Mouse (Mus musculus) heart, embryonic 11.5 days (tissue): ENCODE measurements around the gene Mxd3. TPM values are rescaled to one million over a fixed set of nuclear protein-coding genes. Genes with fewer than 3 reads are reported as not detected.

Experiments used
- ATAC-seq: fragments of 200-750 bp; cut with Nextera tagmentation; replicated peaks from 2 replicates; pipeline ENCODE4 v1.8.0; 2017; ENCODE audit warnings: moderate library complexity; ENCODE audit not compliant: insufficient number of reproducible peaks, low FRiP score, low TSS enrichment
- H3K27ac ChIP-seq: fragments of 300-500 bp; sonication (generic); 2 replicates; pipeline ENCODE4 v1.5.1; 2014; ENCODE audit warnings: mild to moderate bottlenecking, low read depth, low read length
- H3K27me3 ChIP-seq: fragments of 300-500 bp; sonication (generic); 2 replicates; pipeline ENCODE4 v1.6.1; 2014; ENCODE audit warnings: mild to moderate bottlenecking, low read length, mixed read lengths; ENCODE audit not compliant: control insufficient read depth, insufficient read depth
- H3K36me3 ChIP-seq: fragments of 300-500 bp; sonication (generic); 2 replicates; pipeline ENCODE4 v1.6.1; 2014; ENCODE audit warnings: mild to moderate bottlenecking, low read length, moderate library complexity, mixed read lengths; ENCODE audit not compliant: control insufficient read depth, insufficient read depth
- H3K4me1 ChIP-seq: fragments of 300-500 bp; sonication (generic); 2 replicates; pipeline ENCODE4 v1.6.1; 2014; ENCODE audit warnings: low read length; ENCODE audit not compliant: control insufficient read depth, insufficient read depth
- H3K4me2 ChIP-seq: fragments of 300-500 bp; sonication (generic); 2 replicates; pipeline ENCODE4 v1.6.1; 2014; ENCODE audit warnings: mild to moderate bottlenecking, moderate library complexity
- H3K4me3 ChIP-seq: fragments of 300-500 bp; sonication (generic); 2 replicates; pipeline ENCODE4 v1.5.1; 2014; ENCODE audit warnings: low read depth, low read length
- H3K9ac ChIP-seq: fragments of 300-500 bp; sonication (generic); 2 replicates; pipeline ENCODE4 v1.6.1; 2014; ENCODE audit warnings: mild to moderate bottlenecking, low read depth, low read length, moderate library complexity
- H3K9me3 ChIP-seq: fragments of 300-500 bp; sonication (generic); replicated peaks from 2 replicates; pipeline ENCODE4 v1.6.1; 2016; ENCODE audit warnings: low read length; ENCODE audit not compliant: control insufficient read depth
- WGBS: fragments of 180-500 bp; shearing (Covaris S2); extraction: QIAGEN DNeasy Blood & Tissue Kit; methylation state at CpG from one replicate; pipeline ENCODE4 v1.1.7; 2014; ENCODE audit not compliant: insufficient replicate concordance; 5-methylcytosine and 5-hydroxymethylcytosine counted together
- polyA plus RNA-seq: library from polyadenylated mRNA; unstranded; fragments of >200 nt; fragmentation: Nextera tagmentation; extraction: Ambion mirVana; gene quantifications from 2 replicates; pipeline ENCODE4 v1.2.1, GENCODE M21; 2014

The Mxd3 gene
- polyA plus RNA-seq, 1 experiment from 2014 or later = 17.6 TPM

DNA sequence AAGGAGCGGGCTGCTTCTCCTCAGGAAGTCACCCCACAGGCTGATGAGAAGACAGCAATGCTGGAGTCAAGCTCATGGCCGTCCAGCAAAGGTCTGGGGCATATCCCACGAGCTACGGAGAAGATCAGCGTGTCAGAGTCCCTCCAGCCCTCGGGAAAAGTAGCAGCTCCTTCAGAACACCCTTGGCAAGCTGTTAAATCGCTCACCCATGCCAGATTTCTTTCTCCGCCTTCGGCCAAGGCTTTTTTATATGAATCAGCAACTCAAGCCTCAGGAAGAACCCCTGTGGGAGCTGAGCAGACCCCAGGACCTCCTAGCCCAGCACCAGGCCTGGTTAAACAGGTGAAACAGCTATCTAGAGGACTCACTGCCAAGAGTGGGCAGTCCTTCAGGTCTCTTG lies 16.6 kb downstream of the Mxd3 start:
- no peak overlapping the region for H3K4me3 ChIP-seq
- H3K4me1 ChIP-seq = no peaks in the 10 kb centered on the region
- H3K9me3 ChIP-seq = no peaks in the 10 kb centered on the region
- H3K9ac ChIP-seq = no peak overlapping the region
- H3K27me3 ChIP-seq = no peaks in the 10 kb centered on the region
- no peak for ATAC-seq
- no peak overlapping the region for H3K4me2 ChIP-seq
- 89% methylated on average over 9 of the region's 9 CpGs for WGBS
- H3K27ac ChIP-seq = no peak overlapping the region
- peaks cover 52% of the 10 kb centered on the region for H3K36me3 ChIP-seq

GRCm38 (mm10) chr13:55312028-55312630 lies 17.5 kb downstream of the Mxd3 start:
- no peak overlapping the region for H3K4me2 ChIP-seq

GRCm38 (mm10) chr13:55300913-55301312 lies 28.7 kb downstream of the Mxd3 start:
- H3K4me1 ChIP-seq = no peaks in the 10 kb centered on the region
- peaks cover 31% of the 10 kb centered on the region for H3K36me3 ChIP-seq
- ATAC-seq = no peak

More at GRCm38 (mm10) chr13:55312028-55312630, 17.5 kb downstream of the Mxd3 start:
- Histone ChIP-seq H3K27me3 (no peaks in the 10 kb centered on the region), H3K4me3 (no peak overlapping the region), H3K9me3 (no peaks in the 10 kb centered on the region), H3K36me3 (peaks cover 59% of the 10 kb centered on the region), H3K4me1 (no peaks in the 10 kb centered on the region), H3K9ac (no peak overlapping the region), H3K27ac (no peak overlapping the region)
- 85% methylated on average over 8 of the region's 8 CpGs for WGBS
- ATAC-seq = no peak

GRCm38 (mm10) chr13:55296760-55297159 lies 32.9 kb downstream of the Mxd3 start:
- H3K9me3 ChIP-seq = no peaks in the 10 kb centered on the region
- peaks cover 31% of the 10 kb centered on the region for H3K36me3 ChIP-seq
- H3K4me2 ChIP-seq = no peak overlapping the region
- no peaks in the 10 kb centered on the region for H3K27me3 ChIP-seq
- no peak overlapping the region for H3K9ac ChIP-seq
- ATAC-seq = no peak
- 96% methylated on average over 1 of the region's 1 CpGs for WGBS
- no peaks in the 10 kb centered on the region for H3K4me1 ChIP-seq
- H3K4me3 ChIP-seq = no peak overlapping the region
- no peak overlapping the region for H3K27ac ChIP-seq

More at GRCm38 (mm10) chr13:55300913-55301312, 28.7 kb downstream of the Mxd3 start:
- Histone ChIP-seq H3K27me3 (no peaks in the 10 kb centered on the region), H3K27ac (no peak overlapping the region), H3K9me3 (no peaks in the 10 kb centered on the region), H3K9ac (no peak overlapping the region), H3K4me3 (no peak overlapping the region), H3K4me2 (no peak overlapping the region)
- WGBS = 86% methylated on average over 5 of the region's 5 CpGs

- no peak for ATAC-seq
- Histone ChIP-seq H3K27ac (no peak overlapping the region), H3K4me2 (no peak overlapping the region), H3K36me3 (peaks cover 31% of the 10 kb centered on the region), H3K9ac (no peak overlapping the region), H3K4me1 (no peaks in the 10 kb centered on the region), H3K27me3 (no peaks in the 10 kb centered on the region), H3K4me3 (no peak overlapping the region), H3K9me3 (no peaks in the 10 kb centered on the region)
- WGBS = 80% methylated on average over 3 of the region's 3 CpGs
Observed at GRCm38 (mm10) chr13:55288854-55289253, 40.8 kb downstream of the Mxd3 start.

GRCm38 (mm10) chr13:55277646-55278045 lies 52.0 kb downstream of the Mxd3 start:
- H3K4me3 ChIP-seq = no peak overlapping the region
- no peaks in the 10 kb centered on the region for H3K27me3 ChIP-seq
- ATAC-seq = no peak
- no peak overlapping the region for H3K4me2 ChIP-seq
- no peaks in the 10 kb centered on the region for H3K9me3 ChIP-seq
- H3K27ac ChIP-seq = no peak overlapping the region
- 86% methylated on average over 5 of the region's 5 CpGs for WGBS
- H3K36me3 ChIP-seq = peaks cover 26% of the 10 kb centered on the region
- no peaks in the 10 kb centered on the region for H3K4me1 ChIP-seq
- H3K9ac ChIP-seq = no peak overlapping the region

GRCm38 (mm10) chr13:55277203-55277602 lies 52.4 kb downstream of the Mxd3 start:
- ATAC-seq = no peak
- Histone ChIP-seq H3K9me3 (no peaks in the 10 kb centered on the region), H3K9ac (no peak overlapping the region), H3K27me3 (no peaks in the 10 kb centered on the region), H3K36me3 (peaks cover 23% of the 10 kb centered on the region), H3K4me1 (no peaks in the 10 kb centered on the region), H3K27ac (no peak overlapping the region), H3K4me2 (no peak overlapping the region), H3K4me3 (no peak overlapping the region)
- WGBS = 92% methylated on average over 5 of the region's 5 CpGs

Other genes starting within 250 kb of the Mxd3 start
- gene Uimc1, start 229.5 kb downstream of the Mxd3 start, polyA plus RNA-seq = 18.3 and 18.7 TPM in 2 replicates
- gene Zfp346, start 224.5 kb downstream of the Mxd3 start, polyA plus RNA-seq = 14.7 and 17.9 TPM in 2 replicates
- gene Gm17617, start 196.3 kb downstream of the Mxd3 start, polyA plus RNA-seq = not detected in 2 replicates
- gene Fgfr4, start 177.2 kb downstream of the Mxd3 start, polyA plus RNA-seq = 0.56 and 0.64 TPM in 2 replicates
- gene Nsd1, start 120.0 kb downstream of the Mxd3 start, polyA plus RNA-seq = 41.8 and 72.1 TPM in 2 replicates
- gene Prelid1, start 9.3 kb downstream of the Mxd3 start, polyA plus RNA-seq = 428 and 447 TPM in 2 replicates
- 56.3 and 64.3 TPM in 2 replicates for gene Rab24, start 7.9 kb downstream of the Mxd3 start, polyA plus RNA-seq
- gene Lman2, start 33.0 kb upstream of the Mxd3 start, polyA plus RNA-seq = 72.5 and 90.8 TPM in 2 replicates
- 0.15 and 0.31 TPM in 2 replicates for gene Rgs14, start 39.9 kb upstream of the Mxd3 start, polyA plus RNA-seq
- not detected in 2 replicates for gene Slc34a1, start 68.4 kb upstream of the Mxd3 start, polyA plus RNA-seq
- gene Pfn3, start 85.4 kb upstream of the Mxd3 start, polyA plus RNA-seq = not detected in 2 replicates
- gene F12, start 97.0 kb upstream of the Mxd3 start, polyA plus RNA-seq = 0.42 and 1.5 TPM in 2 replicates
- gene Grk6, start 115.2 kb upstream of the Mxd3 start, polyA plus RNA-seq = 24.3 and 26.9 TPM in 2 replicates
- 0.21 and 0.34 TPM in 2 replicates for gene Prr7, start 134.4 kb upstream of the Mxd3 start, polyA plus RNA-seq
- gene Dbn1, start 158.3 kb upstream of the Mxd3 start, polyA plus RNA-seq = 64.1 and 83.0 TPM in 2 replicates
- 439 and 451 TPM in 2 replicates for gene Pdlim7, start 183.9 kb upstream of the Mxd3 start, polyA plus RNA-seq
- gene Dok3, start 199.5 kb upstream of the Mxd3 start, polyA plus RNA-seq = 0.90 and 1.1 TPM in 2 replicates
- 36.5 and 39.9 TPM in 2 replicates for gene Ddx41, start 206.8 kb upstream of the Mxd3 start, polyA plus RNA-seq
- 19.1 and 21.9 TPM in 2 replicates for gene Fam193b, start 241.3 kb upstream of the Mxd3 start, polyA plus RNA-seq
- gene Tmed9, start 243.9 kb upstream of the Mxd3 start, polyA plus RNA-seq = 58.5 and 63.3 TPM in 2 replicates